In genomic region chr6:28142332-28142731, GRCm38 (mm10) we compare ENCODE assay signal across 12 mouse cellular contexts. TPM values are rescaled to one million over a fixed set of nuclear protein-coding genes. Genes with fewer than 3 reads are reported as not detected.
DNase-seq lines count a peak whose midpoint lies in the region; ATAC-seq and TF ChIP-seq lines count a peak whose summit lies in the region.
"Had no signal": no experiment of that assay in that cellular context is flagged by ENCODE, and none has a peak within 500 bp of the region (broad histone marks: within the 10 kb centered on the region; RNA-seq: fewer than 3 reads in every experiment).

No protein-coding gene starts in this region.

- no peaks in the 10 kb centered on the region for H3K4me1 ChIP-seq in forebrain, embryonic 13.5 days
- no peaks in the 10 kb centered on the region for H3K4me1 ChIP-seq in midbrain, postnatal 0 days (ENCODE audit: insufficient read depth, low read length)
- H3K4me1 ChIP-seq: limb, embryonic 12.5 days had no signal

- 4% methylated on average over 2 of the region's 2 CpGs for WGBS in forebrain, embryonic 13.5 days
- 10% methylated on average over 2 of the region's 2 CpGs for WGBS in midbrain, postnatal 0 days

- peaks cover 6% of the 10 kb centered on the region; the same call in 1 of the 2 replicates for H3K27me3 ChIP-seq in forebrain, embryonic 13.5 days
- H3K27me3 ChIP-seq in midbrain, postnatal 0 days (ENCODE audit: insufficient read depth, low read length) = no peaks in the 10 kb centered on the region

- no peak overlapping the region for H3K4me3 ChIP-seq in layer of hippocampus, adult 2 months
- H3K4me3 ChIP-seq in forebrain, embryonic 13.5 days = no peak overlapping the region
- no peak overlapping the region for H3K4me3 ChIP-seq in midbrain, postnatal 0 days (ENCODE audit: low read depth, low read length)
- H3K4me3 ChIP-seq: limb, embryonic 12.5 days had no signal

- no peak overlapping the region for H3K4me2 ChIP-seq in forebrain, embryonic 13.5 days
- no peak overlapping the region for H3K4me2 ChIP-seq in midbrain, postnatal 0 days (ENCODE audit: low read depth, low read length, poor library complexity, severe bottlenecking)
- H3K4me2 ChIP-seq: limb, embryonic 12.5 days had no signal

- no peak for DNase-seq in layer of hippocampus, adult 2 months (ENCODE audit: low spot score in 2 of 2)
- DNase-seq in layer of hippocampus, adult 9-11 months = no peak
- peak; percentile 79 for DNase-seq in brain, adult 2 months (ENCODE audit: low read depth, low spot score)
- peak; percentile 44 for DNase-seq in midbrain, postnatal 0 days (ENCODE audit: low spot score)
- DNase-seq in spleen, postnatal 14 days (ENCODE audit: low spot score in 2 of 2) = no peak
- no peak for DNase-seq in spleen, postnatal 4 days (ENCODE audit: low spot score in 2 of 2)
- DNase-seq: adrenal gland, postnatal 36 days; cerebellum, postnatal 36 days; heart, postnatal 10 days; kidney, postnatal 4 days had no signal

- TF ChIP-seq CTCF in layer of hippocampus, adult 2 months (conservative IDR thresholded peaks at IDR 0.05) = peak; percentile 63
- TF ChIP-seq CTCF in midbrain, postnatal 0 days (IDR thresholded peaks at IDR 0.05) = peak; percentile 61

- H3K9me3 ChIP-seq in forebrain, embryonic 13.5 days (replicated peaks) = no peaks in the 10 kb centered on the region
- no peaks in the 10 kb centered on the region for H3K9me3 ChIP-seq in midbrain, postnatal 0 days (ENCODE audit: low read length)
- H3K9me3 ChIP-seq: limb, embryonic 12.5 days had no signal

- H3K27ac ChIP-seq in layer of hippocampus, adult 2 months = no peak overlapping the region
- H3K27ac ChIP-seq in forebrain, embryonic 13.5 days = no peak overlapping the region
- H3K27ac ChIP-seq in midbrain, postnatal 0 days (ENCODE audit: low read depth, low read length) = no peak overlapping the region
- H3K27ac ChIP-seq: limb, embryonic 12.5 days had no signal

- H3K36me3 ChIP-seq in forebrain, embryonic 13.5 days (ENCODE audit: poor library complexity, severe bottlenecking) = no peaks in the 10 kb centered on the region
- H3K36me3 ChIP-seq in midbrain, postnatal 0 days (ENCODE audit: insufficient read depth, low read length) = no peaks in the 10 kb centered on the region
- H3K36me3 ChIP-seq: limb, embryonic 12.5 days had no signal

- no peak overlapping the region for H3K9ac ChIP-seq in forebrain, embryonic 13.5 days
- no peak overlapping the region for H3K9ac ChIP-seq in midbrain, postnatal 0 days (replicated peaks; ENCODE audit: low read length, poor library complexity, severe bottlenecking)
- H3K9ac ChIP-seq: limb, embryonic 12.5 days had no signal

- ATAC-seq in forebrain, embryonic 13.5 days = peak; percentile 73; the same call in 1 of the 2 replicates
- peak; percentile 71; the same call in 1 of the 2 replicates for ATAC-seq in midbrain, postnatal 0 days (ENCODE audit: low FRiP score)

RNA-seq across cellular contexts. Expression of gene Grm8, which starts 7.4 kb away (rescaled TPM):
- total RNA-seq in layer of hippocampus, adult 2 months (2021) = 10 to 100 TPM in 1 of 2 experiments, 1 to 10 TPM in 1; 8.9 to 10.2 TPM
- polyA plus RNA-seq in forebrain, embryonic 13.5 days (2015; fragmentation: Nextera tagmentation; extraction: Ambion mirVana) = 2.8 and 3.2 TPM in 2 replicates
- 24.4 and 25.8 TPM in 2 replicates for total RNA-seq in midbrain, postnatal 0 days (2014; rRNA removed)
- 14.2 and 17.4 TPM in 2 replicates for polyA plus RNA-seq in midbrain, postnatal 0 days (2015; fragmentation: Nextera tagmentation; extraction: Ambion mirVana)

Comparison
In these comparisons a context has a peak if more than half of its experiments do, and no peak if none do; other contexts are left out.
1. DNase-seq: peak in brain, adult 2 months (single experiment) and midbrain, postnatal 0 days (single experiment); none in layer of hippocampus, adult 2 months (0 of 2), layer of hippocampus, adult 9-11 months (single experiment), spleen, postnatal 14 days (0 of 2) and spleen, postnatal 4 days (0 of 2).